Mouse (Mus musculus): ENCODE results near the gene Hdac9. TPM values are rescaled to one million over a fixed set of nuclear protein-coding genes. Genes with fewer than 3 reads are reported as not detected.

Gene Hdac9
- total RNA-seq, 2 experiments from 2014 or later: 39.4 to 40.6 TPM

GRCm38 (mm10) chr12:34379681-34380080 lies 537.2 kb downstream of the Hdac9 start:
- DNase-seq (ENCODE audit: low spot score in 2 of 2): no peak

- no peak for DNase-seq (ENCODE audit: low spot score in 2 of 2)
Measured at GRCm38 (mm10) chr12:34378637-34379036, 538.3 kb downstream of the Hdac9 start.

GRCm38 (mm10) chr12:34351906-34352305 lies 565.0 kb downstream of the Hdac9 start:
- no peak for DNase-seq (ENCODE audit: low spot score in 2 of 2)

GRCm38 (mm10) chr12:34347529-34347928 lies 569.4 kb downstream of the Hdac9 start:
- no peak for DNase-seq (ENCODE audit: low spot score in 2 of 2)

- no peak for DNase-seq (ENCODE audit: low spot score in 2 of 2)
Measured at GRCm38 (mm10) chr12:34342761-34343160, 574.1 kb downstream of the Hdac9 start.

GRCm38 (mm10) chr12:34338886-34339285 lies 578.0 kb downstream of the Hdac9 start:
- no peak for DNase-seq (ENCODE audit: low spot score in 2 of 2)

GRCm38 (mm10) chr12:34334455-34335084 lies 582.3 kb downstream of the Hdac9 start:
- DNase-seq (ENCODE audit: low spot score in 2 of 2): no peak

- DNase-seq (ENCODE audit: low spot score in 2 of 2): no peak
Measured at GRCm38 (mm10) chr12:34332884-34333283, 584.0 kb downstream of the Hdac9 start.

GRCm38 (mm10) chr12:34327111-34327510 lies 589.8 kb downstream of the Hdac9 start:
- DNase-seq (ENCODE audit: low spot score in 2 of 2): no peak

- no peak for DNase-seq (ENCODE audit: low spot score in 2 of 2)
Measured at GRCm38 (mm10) chr12:34312113-34312719, 604.7 kb downstream of the Hdac9 start.

GRCm38 (mm10) chr12:34305453-34305852 lies 611.4 kb downstream of the Hdac9 start:
- no peak for DNase-seq (ENCODE audit: low spot score in 2 of 2)

- DNase-seq (ENCODE audit: low spot score in 2 of 2): no peak
Measured at GRCm38 (mm10) chr12:34292346-34292745, 624.5 kb downstream of the Hdac9 start.

- no peak for DNase-seq (ENCODE audit: low spot score in 2 of 2)
Measured at GRCm38 (mm10) chr12:34287218-34287617, 629.7 kb downstream of the Hdac9 start.

GRCm38 (mm10) chr12:34284888-34285287 lies 632.0 kb downstream of the Hdac9 start:
- no peak for DNase-seq (ENCODE audit: low spot score in 2 of 2)

GRCm38 (mm10) chr12:34284396-34284795 lies 632.5 kb downstream of the Hdac9 start:
- DNase-seq (ENCODE audit: low spot score in 2 of 2): no peak

- DNase-seq (ENCODE audit: low spot score in 2 of 2): no peak
Measured at GRCm38 (mm10) chr12:34278822-34279221, 638.1 kb downstream of the Hdac9 start.

- no peak for DNase-seq (ENCODE audit: low spot score in 2 of 2)
Measured at GRCm38 (mm10) chr12:34273816-34274215, 643.1 kb downstream of the Hdac9 start.

GRCm38 (mm10) chr12:34270096-34270495 lies 646.8 kb downstream of the Hdac9 start:
- no peak for DNase-seq (ENCODE audit: low spot score in 2 of 2)

- no peak for DNase-seq (ENCODE audit: low spot score in 2 of 2)
Measured at GRCm38 (mm10) chr12:34269472-34270040, 647.3 kb downstream of the Hdac9 start.

- DNase-seq (ENCODE audit: low spot score in 2 of 2): no peak
Measured at GRCm38 (mm10) chr12:34259651-34260050, 657.2 kb downstream of the Hdac9 start.

- DNase-seq (ENCODE audit: low spot score in 2 of 2): no peak
Measured at GRCm38 (mm10) chr12:34249160-34249559, 667.7 kb downstream of the Hdac9 start.

- DNase-seq (ENCODE audit: low spot score in 2 of 2): no peak
Measured at GRCm38 (mm10) chr12:34248193-34249121, 668.4 kb downstream of the Hdac9 start.
